Mouse (Mus musculus): ENCODE measurements around the gene Acan.
A peak's percentile ranks its signal among the peaks of the same experiment; 100 is the strongest.

The Acan gene

DNA sequence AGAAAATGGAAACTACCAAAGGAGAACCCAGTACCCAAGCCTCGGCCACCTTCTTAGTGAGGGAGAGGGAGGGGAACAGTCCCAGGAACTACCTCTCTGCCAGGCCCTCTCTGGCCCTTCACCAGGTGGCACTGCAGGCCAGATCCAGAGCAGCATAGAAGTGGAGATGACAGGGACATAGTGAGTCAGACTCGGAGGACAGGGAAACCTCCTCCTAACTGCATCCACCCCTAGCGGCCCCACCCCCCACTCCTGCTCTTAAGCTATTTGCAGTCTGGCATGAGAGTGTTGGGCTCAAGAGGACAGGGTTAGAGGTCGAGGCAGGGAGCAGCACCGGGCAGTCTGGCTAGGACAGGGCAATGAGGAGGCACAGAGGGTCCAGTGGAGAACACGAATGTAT lies 80.1 kb downstream of the Acan start:
- ATAC-seq (ENCODE audit: insufficient number of reproducible peaks, low FRiP score, low TSS enrichment) = no peak

DNA sequence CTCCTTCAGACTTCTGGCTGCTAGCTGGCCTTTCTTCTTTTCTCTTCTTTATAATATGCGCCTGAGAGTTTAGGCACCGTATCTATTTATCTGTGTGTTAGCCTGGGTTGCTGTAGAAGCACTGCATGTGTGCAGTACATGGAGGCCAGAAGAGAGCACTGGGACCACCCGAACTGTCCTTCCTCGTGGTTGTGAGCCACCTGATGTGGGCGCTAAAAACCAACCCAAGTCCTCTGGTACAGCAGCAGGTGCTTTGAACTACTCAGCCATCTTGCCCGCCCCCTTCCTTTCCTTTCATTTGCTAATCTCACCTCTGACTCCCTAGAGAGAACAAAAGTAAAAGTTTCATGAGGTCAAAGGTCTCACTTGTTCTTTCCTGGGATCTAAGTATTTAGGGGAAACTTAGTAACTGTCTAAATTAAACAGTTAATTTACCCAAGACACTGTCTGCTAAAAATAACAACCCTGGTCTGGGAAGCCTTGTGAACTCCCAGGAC lies 86.1 kb downstream of the Acan start:
- ATAC-seq (ENCODE audit: insufficient number of reproducible peaks, low FRiP score, low TSS enrichment) = no peak

DNA sequence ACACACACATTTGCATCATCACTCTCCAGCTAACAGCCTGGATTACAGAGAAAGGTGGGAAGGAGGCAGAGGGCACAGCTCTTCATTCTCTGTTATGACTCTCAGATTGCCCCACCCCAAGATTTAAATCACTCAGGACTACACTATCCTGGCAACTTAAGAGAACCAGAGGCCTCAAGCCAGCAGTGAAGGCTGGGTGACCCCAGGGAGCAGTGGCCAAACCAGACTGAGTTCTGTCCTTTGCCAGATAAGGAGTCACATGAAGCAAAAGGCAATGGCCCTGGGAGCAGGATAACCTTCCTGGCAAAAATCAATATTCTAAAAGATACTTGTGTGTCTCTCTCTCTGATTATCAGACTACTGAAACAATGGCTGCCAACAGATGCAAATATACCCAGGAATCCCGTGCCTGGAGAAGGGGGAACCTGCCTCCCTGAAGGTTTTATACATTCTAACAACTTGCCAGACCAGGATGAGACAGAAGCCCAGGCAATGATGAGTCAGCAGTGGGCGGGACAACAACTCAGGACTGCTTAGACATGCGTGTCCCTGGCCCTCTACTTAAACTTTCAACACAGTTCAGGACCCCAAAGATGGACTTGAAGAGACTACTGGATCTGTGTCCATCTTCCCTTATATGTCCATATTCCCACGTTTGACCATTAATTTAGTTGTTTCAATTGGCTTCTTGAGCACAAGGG lies 86.8 kb downstream of the Acan start:
- ATAC-seq (ENCODE audit: insufficient number of reproducible peaks, low FRiP score, low TSS enrichment) = no peak

DNA sequence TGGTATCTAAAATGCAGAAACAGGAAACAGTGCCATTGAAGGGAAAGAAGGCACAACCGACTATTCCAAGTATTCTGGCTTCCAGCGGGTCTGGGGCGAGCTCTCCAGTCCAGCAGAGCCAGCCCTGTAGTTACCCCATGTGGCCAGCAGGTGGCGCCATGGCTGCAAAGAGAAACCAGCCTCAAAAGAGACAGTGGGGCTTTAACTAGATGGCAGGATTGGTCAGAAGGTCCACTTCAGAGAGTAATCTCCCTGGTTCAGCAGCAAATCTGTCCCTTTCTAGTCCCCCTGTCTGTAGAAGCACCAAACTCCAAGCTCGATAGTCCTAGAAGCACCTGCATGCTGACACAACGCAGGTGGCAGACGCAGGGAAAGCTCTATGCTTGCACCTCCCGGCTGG lies 87.6 kb downstream of the Acan start:
- 0 out of 2 replicates have a peak, but pooled peaks have one; percentile 29 for ATAC-seq (ENCODE audit: insufficient number of reproducible peaks, low FRiP score, low TSS enrichment)

DNA sequence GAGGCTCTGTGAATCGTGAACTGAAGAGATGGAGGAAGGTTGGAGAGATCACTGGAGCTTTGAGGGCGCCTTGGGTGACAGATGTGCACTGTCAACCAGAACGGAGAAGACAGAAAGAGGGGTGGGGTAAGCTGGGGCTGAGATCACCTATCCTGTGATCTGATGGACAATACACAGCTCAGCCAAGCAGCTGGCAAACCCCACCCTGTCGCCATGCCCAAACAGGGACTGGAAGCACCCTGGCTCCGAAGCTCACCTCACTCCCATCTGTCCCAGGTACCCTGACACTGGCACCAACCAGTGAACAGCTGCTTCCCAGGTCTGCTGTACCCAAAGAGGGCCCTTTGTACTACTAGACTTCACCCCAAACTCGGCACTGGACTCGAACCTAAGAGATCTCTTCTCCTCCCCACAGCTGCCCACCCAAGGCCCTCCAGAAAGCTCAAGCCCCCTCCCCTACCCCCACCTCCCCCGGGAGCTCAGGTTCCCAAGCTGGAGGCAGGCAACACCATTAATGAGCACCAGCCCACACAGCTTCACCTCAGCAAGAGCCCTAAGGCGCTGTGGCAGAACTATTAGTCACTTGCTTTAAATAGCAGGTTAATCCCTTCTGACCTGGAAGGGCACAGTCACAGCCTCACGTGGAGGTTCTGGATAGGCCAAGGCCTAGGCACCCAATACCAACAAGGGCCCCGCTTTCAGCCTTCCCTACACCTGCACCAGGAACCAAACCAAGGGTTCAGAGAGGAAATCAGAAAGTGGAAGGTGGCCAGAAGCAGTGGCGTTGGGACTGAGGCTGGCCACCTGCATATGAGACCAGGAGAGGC lies 93.9 kb downstream of the Acan start:
- ATAC-seq (ENCODE audit: insufficient number of reproducible peaks, low FRiP score, low TSS enrichment) = no peak

DNA sequence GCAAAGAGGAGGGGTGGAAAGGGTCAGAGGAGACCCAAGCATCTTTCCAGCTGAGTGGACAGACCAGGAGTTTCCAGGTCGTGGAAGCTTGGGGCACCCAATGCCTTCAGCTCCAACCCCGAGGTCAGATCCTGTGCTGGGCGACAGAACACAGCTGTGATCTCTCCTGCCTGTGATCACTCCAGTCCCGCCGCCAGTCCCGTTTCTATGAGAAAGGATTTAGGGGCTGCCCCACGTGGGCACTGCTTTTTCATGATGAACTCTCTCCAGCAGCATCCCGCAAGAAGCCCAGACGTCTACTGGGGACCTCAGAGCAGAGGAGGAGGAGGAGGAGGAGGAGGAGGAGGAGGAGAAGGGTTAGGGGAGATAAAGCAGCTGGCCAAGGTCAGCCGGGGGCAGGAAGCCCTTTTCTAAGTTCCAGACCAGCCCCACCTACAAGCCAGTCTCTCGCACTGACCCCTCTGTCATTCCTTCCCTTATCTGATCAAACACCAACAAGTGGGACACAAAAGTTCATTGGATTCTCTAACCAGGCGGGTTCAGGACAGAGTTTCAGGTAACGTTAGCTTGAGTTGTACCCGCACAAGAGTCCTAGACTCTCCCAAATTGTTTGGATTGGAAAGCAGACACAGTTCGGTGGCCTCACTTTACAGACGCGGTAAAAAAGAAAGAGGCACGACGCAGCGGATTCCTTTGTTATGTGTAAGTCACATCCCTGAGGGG lies 94.8 kb downstream of the Acan start:
- no peak for ATAC-seq (ENCODE audit: insufficient number of reproducible peaks, low FRiP score, low TSS enrichment)

DNA sequence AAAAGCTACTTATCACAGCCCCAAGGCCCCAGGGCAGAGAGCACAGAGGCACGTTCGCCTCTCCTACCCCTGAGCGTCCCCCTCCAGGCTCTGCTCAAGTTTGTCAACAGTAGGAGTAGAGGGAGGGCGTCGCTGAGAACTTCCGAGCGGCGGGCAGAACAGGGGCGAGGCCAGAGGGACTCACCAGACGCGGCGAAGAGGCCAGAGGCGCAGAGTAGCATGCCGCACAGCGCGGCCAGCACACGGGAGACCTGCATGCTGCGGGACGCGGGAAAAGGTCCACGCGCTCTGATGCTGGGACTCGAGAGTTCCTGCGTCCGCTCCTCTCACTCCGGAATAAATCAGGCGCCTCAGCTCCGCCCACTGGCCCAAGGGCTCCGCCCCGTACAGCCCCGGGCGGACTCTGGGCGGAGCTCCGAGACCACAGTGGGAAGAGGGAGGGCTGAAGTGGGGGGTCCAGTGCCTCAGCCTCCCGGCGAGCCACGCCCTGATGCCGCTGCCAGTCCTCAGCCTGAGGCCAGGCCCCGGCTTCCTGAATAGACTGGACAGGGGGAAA lies 95.5 kb downstream of the Acan start, which contains the start of gene Mfge8:
Mfge8 (minus strand) TSS at position 350 of the 556 bp plus-strand sequence.
- peak; percentile 62 for ATAC-seq (ENCODE audit: insufficient number of reproducible peaks, low FRiP score, low TSS enrichment)

DNA sequence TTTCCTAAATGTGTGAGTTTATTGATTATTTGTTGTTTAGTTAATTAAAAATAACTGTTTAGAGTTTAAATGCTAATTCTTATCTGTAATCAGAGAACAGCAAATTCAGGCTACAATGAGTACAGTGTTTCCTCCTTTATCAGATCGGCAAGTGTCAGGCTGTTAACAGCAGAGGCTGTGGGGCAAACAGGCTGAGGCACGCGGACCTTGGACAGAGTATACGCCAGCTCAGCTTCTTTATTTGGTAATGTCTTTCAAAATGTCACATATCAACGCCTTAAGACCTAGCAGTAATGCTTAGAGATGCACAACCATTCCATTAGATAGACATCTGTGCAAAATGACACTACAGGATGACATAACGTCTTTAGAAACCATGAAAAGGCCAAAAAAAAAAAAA lies 96.2 kb downstream of the Acan start:
- ATAC-seq (ENCODE audit: insufficient number of reproducible peaks, low FRiP score, low TSS enrichment) = no peak

DNA sequence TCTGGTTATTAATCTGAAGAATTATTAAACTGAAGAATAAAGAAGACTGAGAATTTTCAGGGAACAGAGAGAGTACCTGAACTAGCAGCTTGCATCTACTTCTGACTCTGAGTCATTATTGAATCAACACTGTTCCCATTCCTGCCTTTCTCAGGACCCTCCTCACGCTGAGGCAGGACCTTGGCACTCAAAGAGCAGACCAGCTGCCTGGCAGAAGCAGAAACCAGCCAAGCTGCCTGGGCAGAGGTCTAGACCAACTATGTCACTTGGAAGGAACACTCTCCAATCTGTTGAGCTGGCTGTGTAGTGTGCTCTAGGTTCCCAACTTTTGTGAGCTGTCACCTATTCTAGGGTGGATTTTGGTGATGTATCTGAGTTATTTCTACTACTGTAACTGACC lies 106.1 kb downstream of the Acan start:
- no peak for ATAC-seq (ENCODE audit: insufficient number of reproducible peaks, low FRiP score, low TSS enrichment)
